Mouse (Mus musculus): Measurements from ENCODE around the gene Smim27.

The Smim27 gene

DNA sequence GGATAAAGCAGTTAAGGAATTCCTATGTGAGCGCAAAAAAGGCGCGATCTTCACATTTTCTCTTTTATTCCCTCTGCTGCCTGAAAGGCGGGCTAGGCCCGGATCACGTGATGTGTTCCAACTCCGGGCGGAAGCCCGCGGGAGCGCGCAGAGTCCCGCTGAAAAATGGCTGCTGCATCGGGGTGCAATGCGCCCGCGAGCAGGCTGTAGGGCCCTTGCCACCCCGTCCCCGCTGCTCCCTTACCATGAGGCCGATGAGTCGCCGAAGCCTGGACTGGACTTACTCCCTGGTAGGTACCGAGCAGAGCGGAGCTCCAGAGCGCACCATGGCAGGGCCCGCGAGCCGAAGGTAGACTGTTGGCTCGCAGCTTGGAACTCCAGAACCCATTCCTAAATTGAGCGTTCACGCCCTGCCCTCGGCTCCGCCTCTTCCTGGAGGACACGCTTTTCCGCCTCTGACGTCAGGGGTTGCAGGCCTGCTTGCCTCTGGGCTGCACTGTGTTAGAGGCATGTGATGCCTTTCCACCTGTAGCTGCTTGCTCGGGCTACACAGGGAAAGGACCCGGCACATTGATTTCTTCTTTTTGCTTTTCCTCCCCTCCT, at the start of gene Smim27, which contains the start of gene Topors:
Gene Smim27 (plus strand): TSS at position 150 of the 603 bp plus-strand sequence.
Gene Topors (minus strand): TSS at position 421 of the 603 bp plus-strand sequence.
- peak; percentile 92 for DNase-seq (ENCODE audit: low spot score)

DNA sequence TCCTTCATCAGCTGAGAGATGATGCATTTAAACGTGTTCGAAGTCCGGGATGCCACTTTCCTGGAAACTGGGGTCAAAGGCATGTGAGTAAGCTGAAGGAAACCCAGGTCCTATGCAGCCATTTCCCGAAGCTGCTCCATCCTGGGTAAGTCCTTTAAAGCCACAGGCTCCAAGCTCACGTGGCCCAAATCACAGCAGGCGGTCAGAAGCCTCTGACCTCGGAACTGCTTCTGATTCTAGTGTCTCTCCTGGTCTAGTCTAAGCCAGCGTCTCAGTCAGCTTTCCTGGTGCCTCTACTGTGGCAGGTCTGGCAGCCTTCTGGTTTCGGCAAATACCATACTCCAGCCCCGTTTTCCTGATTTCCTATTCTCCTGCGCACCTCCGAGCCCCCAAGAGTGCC, 48.9 kb upstream of the Smim27 start:
- no peak for DNase-seq (ENCODE audit: low spot score)

DNA sequence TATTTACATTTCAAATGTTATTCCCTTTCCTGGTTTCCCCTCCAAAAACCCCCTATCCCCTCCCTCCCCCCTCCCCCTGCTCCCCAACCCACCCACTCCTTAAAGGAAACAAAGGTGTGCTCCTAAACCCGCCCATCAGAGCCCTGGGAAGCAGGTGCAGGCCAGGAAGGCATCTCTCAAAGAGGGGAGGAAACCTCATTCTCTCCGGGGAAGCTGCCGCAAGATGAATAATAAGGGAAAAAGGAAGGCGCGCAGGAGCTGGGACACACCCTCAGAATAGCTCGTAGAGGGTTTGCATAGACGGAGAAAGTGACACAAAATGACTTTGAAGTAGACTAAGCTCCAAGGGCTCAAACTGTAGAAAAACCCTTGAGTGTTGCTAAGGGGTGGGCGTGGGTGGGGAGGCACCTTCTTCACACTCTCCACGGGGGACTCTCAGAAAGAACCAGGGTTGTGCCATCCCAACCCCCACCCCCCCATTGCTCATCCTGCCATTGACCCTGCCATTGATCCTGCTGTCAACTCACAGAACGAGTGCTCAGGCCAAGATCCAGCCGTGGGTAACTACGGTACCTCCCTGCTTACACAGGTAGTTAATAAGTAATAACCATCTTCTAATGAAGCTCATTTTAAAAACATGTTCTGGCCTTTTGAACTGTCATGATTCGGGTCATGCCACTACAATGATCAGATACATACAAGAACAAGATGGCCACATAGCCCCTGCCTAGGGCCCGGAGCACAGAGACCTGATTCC, 48.2 kb upstream of the Smim27 start:
- no peak for DNase-seq (ENCODE audit: low spot score)

DNA sequence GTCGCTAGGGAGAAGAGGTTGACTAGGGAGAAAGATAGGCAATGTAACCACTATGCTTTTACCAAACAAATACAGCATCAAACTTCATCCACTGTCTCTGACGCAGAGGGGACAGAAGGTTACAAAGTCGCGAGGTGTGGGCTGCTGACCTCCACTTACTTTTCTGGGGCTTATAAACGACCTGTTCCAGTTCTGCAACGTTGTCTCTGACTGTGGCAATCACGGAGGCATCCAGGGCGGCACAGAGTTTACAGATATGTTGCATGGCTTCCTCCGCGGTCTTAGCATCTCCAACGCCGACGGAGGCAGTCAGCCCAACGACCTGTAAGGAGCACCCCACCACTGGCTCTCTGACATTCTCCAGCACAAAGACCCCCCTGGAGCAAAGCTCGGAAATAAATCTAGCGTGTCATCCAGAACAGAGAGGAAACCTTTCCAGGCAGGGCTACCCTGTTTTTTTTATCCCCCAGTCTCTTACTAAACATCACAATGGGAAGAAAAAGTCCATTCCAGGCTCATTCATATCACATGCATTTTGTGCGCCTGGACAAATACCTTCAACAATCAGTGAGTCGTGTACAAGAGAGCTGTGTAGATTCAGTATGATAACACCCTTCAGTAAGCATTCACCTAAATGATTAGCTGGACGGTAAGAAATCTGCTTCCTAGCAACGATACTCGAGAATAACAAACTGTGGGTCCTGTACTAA, 47.3 kb upstream of the Smim27 start:
- no peak for DNase-seq (ENCODE audit: low spot score)

DNA sequence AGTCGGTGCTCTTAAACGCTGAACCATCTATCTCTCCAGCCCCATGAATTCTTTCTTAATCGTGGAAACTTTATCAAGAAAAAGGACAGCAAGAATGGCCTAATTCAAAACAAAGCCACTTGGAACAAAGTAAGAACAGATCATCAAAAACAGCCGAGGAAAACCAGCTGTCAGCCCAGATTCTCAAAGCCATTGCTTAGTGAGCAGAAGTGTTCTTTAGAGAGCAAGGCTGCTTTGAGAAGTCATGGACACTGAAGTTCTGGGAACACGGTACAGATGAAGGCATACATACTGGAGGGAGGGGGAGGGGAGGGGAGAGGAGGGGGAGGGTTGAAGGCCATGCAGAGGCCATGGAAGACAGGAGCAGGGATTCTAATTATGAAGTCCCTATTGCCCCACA, 43.3 kb upstream of the Smim27 start:
- no peak for DNase-seq (ENCODE audit: low spot score)

DNA sequence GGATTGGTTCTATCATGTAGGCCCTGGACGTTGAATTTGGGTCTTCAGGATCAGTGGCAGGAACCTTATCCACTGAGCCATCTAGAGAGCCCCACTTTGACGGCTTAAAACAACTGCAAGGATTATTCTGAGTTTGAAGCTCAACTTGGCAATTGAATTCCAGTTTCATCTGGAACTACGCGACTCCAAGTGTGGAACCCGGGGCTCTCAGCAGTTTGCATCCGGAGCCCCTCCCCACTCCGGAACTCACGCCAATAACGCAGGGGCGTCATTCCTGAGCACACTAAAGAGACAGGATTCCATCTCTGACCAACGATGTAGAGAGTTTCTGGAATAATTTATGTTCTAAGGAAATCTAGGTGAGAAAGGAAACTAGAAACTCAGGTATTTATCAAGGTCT, 42.2 kb upstream of the Smim27 start:
- no peak for DNase-seq (ENCODE audit: low spot score)

DNA sequence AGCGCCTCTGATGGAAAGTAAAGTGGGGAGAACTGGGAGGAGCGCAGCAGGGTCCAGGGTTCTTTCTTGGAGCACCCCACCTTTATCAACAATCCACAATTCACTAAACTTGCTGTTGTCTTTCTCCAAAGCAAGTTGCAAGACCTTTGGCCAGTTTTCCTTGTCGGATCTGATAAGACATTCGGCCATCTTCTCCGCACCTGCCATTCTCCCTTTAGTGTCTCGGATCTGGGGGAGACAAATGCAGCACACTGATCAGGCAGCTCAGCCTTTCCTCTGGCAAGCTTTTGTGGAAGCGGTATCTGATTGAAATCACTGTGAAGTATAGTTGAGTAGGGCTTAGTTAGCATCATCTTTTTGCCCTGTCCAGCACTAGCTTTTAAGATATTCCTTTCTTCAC, 41.5 kb upstream of the Smim27 start:
- DNase-seq (ENCODE audit: low spot score), result no peak

DNA sequence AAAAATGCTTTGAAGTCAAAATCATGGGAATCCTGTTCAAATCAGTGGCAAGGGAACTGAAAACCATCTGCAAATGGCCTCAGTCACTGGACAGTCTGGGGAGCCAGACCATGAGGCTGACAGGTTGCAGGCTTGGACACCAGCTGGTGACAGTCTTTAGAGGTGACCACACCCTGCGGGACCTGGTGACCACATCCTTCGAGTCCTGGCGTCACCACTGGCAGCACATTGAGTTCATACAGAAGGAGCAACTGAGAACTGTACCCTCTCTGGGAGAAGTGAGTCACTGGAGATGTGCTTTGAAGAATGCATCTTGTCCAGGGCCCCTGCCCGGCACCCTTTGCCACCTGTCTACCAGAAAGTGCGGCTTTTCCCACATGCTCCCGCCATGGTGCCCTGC, 39.7 kb upstream of the Smim27 start:
- DNase-seq (ENCODE audit: low spot score), result no peak

DNA sequence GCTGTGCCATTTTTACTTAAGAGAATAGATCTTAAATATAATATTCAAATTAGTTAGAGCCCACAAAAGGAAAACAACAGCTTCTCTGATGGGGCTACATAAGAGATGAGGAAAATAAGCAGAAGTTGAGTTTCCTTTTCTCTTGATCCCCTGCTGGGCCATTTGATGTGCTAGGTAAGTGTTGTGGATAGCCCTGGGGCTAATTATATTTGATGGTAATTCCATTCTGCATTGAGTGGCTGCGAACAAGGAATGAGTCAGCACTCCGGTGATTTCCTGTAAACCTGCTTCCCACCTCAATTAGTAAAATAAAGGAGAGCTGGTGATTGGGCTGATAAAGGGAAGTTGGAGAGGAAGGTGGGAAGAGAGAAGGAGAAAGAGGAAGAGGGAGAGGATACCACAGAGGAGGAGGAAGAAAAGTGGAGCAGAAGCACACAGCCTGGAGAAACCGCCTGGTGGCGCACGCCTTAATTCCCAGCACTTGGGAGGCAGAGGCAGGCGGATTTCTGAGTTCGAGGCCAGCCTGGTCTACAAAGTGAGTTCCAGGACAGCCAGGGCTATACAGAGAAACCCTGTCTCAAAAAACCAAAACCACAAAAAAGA, 36.2 kb upstream of the Smim27 start:
- DNase-seq (ENCODE audit: low spot score), result no peak

DNA sequence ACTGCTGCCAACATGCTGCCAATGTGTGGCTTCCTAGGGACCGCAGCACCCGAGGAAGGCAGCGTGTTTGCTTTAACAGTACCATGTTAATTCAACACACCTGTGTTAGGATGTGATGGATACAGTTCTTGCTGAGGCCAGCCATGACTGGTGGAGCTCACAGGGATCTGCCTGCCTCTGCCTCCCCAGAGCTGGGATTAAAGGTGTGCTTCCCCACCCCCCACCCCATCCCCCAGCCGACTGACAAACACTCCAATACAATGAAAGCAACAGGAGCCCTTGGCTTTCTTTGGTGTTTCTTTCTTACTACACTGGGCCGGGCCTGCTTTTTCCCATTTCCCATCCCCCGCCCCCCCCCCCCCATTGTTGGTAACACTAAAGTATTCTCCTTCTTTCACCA, 35.1 kb upstream of the Smim27 start:
- DNase-seq (ENCODE audit: low spot score), result no peak

DNA sequence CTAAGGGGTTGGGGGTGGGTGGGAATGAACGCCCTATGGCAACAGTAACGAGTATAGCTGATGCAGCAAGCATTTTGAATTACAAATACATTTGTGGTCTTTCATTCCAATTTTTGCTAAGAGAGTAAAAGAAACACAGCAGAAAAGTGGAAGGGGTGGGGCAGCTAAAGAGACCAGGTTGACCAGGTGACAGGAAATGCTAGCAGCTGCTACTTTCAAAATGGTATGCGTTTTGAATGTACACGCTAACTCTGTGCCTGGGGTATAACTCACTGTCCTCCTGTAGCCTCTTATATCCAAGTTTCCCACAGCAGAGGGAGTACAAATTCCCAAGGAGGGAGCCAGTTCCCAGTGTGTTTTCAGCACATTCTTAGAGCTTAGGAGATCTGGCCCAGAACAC, 32.5 kb upstream of the Smim27 start:
- DNase-seq (ENCODE audit: low spot score), result no peak

DNA sequence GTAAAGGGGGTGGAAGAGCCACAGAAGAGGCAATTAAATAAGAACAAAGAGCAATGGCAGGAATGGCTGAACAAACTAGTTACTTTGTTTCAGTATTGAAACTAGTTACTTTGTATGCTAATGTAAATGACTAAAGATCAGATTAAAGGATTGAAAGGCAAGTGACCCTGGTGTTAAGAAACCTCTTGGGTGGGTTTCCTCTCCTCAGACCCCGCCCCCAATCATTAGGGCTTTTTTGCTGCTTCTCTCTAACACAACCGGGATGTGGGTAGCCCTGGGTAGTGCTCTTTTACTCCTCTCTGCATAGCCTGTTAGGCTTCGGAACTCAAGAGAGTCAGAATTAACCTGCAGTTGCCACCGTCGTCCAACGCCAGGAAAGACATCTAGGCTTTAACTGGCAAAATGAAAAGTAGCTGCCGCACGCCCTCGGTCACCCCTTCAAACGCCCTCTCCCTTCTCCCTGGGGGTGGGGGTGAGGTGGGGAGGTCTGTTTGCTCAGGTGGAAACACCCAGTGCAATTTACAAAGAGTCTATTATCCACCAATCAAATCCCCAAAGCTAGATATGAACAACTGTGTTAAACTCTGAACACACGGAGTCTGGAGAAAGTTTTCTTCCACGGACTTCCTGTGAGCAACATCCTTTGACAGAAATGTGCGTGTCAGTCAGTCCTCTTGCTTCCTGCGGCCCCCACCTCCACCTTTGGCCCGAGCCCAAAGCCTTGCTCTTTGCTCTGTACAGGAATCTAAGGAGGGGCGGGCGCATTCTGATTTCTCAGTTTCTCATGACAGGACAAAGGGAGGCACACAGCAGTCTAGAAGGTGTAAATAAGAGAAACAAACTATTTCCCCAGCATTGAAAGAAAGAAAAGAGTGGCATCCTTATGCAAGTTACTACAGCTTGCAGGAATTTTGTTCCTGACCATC, 30.6 kb upstream of the Smim27 start:
- no peak for DNase-seq (ENCODE audit: low spot score)

DNA sequence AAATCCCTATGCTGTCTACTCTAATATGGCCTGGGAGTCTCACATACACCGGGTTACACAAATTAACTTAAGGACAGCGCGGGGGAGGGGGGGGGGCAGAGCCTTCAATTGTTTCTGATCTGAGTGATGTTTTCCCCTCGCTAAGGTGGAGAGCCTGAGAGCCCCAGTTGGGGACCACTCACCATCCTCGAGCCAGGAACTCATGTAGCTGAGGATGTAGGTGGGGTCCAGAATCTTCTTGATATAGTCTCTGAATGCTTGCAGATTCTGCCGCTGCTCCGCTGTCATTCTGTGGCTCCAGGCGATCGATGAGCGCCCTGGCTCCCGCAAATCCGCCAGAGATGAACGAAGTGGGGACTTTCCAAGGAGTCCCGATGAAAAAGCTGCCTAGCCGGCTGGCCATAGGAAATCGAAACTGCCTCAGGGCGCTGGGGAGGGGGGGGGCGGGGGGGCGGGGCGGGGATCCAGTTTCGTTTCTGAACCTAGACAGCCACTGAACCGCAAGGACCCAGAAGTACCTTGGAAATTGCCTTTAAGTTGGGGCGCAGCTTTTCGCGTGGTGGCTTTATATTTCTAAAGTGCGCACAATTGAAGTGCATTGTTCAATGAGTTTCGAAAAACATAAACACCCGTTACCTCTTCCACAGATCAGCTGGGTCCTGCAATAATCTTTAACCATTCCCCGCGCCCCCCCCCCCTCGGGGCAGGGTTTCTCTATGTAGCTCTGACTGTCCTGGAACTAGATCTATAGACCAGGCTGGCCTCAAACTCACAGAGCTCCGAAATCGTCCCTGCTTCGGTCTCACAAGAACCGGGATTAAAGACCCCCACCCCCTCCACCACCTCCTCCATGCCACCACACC, 29.7 kb upstream of the Smim27 start, which contains the start of gene Ddx58:
Gene Ddx58 (minus strand): TSS at position 420 of the 863 bp plus-strand sequence.
- DNase-seq (ENCODE audit: low spot score), result no peak

DNA sequence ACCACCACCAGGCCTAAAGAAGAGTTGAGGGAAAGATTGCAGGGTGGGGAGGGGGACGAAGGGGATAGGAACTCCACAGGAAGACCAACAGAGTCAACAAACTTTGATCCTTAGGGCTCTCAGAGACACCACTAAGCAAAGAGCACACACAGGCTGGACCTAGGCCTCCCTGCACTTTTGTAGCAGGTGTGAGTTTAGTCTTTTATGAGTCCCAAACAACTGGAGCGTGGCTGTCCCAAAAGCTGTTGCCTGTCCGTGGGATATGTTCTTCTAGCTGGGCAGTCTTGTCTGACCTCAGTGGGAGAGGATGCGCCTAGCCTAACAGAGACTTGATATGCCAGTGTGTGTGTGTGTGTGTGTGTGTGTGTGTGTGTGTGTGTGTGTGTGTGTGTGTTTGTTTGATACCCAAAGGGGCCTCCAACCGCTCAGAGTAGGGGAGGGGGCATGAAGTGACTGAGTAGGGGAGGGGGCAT, 29.1 kb upstream of the Smim27 start:
- no peak for DNase-seq (ENCODE audit: low spot score)

DNA sequence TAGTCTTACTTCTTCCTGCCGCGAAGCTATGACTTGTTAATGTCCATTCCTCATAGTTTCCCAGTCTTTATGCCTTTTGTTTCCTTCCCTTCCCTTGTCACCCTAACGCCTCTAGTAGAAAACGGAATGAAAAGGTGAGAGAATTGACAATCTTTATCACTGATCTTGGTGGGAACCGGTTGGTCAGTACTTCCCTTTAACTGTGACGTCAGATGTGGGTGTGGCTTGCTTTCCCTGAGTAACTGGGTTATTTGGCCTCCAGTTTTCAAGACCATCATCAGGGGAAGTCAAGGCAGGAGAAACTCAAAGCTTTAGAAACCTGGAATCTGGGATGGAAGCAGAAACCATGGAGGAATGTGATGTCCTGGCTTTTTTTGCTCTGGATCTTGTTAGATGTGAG, 27.5 kb upstream of the Smim27 start:
- DNase-seq (ENCODE audit: low spot score), result no peak

DNA sequence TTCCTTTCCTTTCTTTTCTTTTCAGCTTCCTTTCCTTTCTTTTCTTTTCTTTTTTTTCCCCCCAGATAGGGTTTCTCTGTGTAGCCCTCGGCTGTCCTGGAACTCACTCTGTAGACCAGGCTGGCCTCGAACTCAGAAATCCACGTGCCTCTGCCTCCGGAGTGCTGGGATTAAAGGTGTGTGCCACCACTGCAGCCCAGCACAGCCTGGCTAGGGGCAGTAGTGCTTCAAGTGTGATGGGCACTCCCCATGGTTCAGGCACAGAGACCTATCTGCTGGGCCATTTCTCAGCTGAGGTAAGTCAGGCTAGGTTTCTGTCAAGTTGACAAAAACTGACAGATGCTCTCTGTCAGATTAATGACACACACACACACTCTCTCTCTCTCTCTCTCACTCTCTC, 26.4 kb upstream of the Smim27 start:
- no peak for DNase-seq (ENCODE audit: low spot score)

DNA sequence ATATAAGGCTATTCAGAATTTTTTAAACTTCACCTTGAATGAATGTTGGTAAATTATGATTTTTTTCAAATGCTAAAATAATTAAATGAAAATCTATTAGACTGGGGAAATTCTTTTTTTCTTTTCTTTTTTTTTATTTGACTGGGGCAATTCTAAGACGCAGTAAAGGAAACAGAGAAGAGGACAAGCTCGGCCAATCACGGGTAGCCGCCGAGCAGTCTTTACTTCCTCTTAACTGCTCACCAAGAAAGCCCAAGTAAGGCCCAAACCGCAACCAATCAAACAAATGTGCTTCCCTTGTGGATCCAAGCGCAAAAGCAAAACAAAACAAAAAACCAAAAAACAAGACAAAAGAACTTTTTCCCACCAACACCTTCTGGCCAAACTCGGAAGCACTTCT, 25.3 kb upstream of the Smim27 start:
- no peak for DNase-seq (ENCODE audit: low spot score)

DNA sequence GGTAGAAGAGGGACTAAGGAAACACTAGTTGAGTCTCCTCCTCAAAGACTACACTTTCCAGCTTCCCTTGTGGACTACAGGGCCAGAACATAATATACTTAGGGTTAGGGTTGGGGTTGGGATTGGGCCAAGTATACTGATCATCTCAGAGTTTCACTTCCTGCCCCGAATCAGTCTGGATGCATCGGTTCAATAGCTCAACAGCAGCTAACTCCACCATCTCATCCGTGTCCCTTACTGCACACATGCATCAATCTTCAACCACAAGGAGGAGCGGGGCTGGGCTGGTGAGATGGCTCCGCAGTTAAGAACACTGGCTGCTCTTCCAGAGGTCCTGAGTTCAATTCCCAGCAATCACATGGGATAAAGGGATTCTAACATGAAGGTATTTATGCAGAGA, 18.4 kb upstream of the Smim27 start:
- DNase-seq (ENCODE audit: low spot score), result no peak

DNA sequence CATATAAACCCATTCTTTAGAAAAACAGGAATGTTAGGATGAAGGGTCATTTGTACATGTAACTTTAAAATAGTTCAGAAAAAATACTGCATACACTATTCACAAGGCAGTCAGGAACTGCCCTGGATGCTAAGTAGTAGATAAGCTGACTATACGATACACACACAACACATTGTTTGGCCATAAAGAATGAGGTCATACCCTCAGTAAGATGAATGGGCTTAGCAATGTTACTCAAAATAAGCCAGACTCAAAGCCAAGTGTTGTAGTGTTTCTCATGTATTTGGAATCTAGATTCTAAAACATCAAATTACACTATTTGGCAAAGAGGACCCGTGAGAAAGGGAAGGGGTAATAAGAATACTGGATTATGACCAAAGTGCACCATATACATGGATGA, 15.6 kb upstream of the Smim27 start:
- no peak for DNase-seq (ENCODE audit: low spot score)

DNA sequence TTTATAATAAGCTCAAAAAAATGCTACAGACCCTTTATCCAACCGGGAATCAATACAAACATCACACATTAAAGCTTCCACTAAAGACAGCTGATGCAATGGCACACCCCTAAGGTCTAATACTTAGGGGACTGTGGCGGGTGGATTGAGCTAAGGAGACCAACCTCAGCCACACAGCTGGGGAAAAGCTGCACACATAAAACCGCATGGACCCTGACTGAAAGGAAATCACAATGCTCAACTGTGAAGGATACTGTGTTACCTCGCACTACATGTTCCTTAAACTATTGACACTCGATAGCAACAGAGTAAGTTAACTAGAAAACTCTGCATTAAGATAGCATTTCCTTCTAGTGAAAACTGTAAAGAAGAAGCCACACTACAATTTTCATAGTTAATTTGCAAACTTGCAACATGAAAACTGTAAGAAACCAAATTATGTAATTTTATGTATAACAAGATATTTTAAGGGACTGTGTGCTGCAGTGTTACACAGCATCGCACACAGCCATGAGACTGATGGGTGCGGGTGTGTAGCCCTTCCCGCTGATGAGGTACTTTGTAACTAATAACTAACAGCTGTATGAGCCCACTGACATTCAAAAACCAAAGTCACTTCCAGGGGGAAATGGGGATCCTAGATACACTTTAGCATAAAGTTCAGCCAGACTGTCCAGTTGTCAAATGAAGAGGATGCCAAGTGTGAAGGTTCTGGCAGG, 14.8 kb upstream of the Smim27 start:
- DNase-seq (ENCODE audit: low spot score), result no peak

Data from spleen, adult 12 weeks (tissue).